Mouse (Mus musculus) embryonic facial prominence, embryonic 15.5 days (tissue): ENCODE data around the gene Olfr648. TPM values are rescaled to one million over a fixed set of nuclear protein-coding genes. Genes with fewer than 3 reads are reported as not detected.

Experiments
- ATAC-seq: fragments of 200-750 bp; cut with Nextera tagmentation; 2 replicates; pipeline ENCODE4 v1.8.0; 2017; ENCODE audit warnings: low read depth, moderate TSS enrichment; ENCODE audit not compliant: insufficient number of reproducible peaks, low FRiP score, low TSS enrichment
- H3K27ac ChIP-seq: fragments of 300-500 bp; sonication (generic); replicated peaks from 2 replicates; pipeline ENCODE4 v1.5.1; 2015; ENCODE audit warnings: mild to moderate bottlenecking, inconsistent platforms
- H3K27me3 ChIP-seq: fragments of 300-500 bp; sonication (generic); 2 replicates; pipeline ENCODE4 v1.6.1; 2015; ENCODE audit warnings: inconsistent platforms
- H3K36me3 ChIP-seq: fragments of 300-500 bp; sonication (generic); 2 replicates; pipeline ENCODE4 v1.6.1; 2015; ENCODE audit warnings: mild to moderate bottlenecking, inconsistent platforms
- H3K4me1 ChIP-seq: fragments of 300-500 bp; sonication (generic); 2 replicates; pipeline ENCODE4 v1.6.1; 2015; ENCODE audit warnings: inconsistent platforms
- H3K4me2 ChIP-seq: fragments of 300-500 bp; sonication (generic); replicated peaks from 2 replicates; pipeline ENCODE4 v1.6.1; 2015; ENCODE audit warnings: mild to moderate bottlenecking, inconsistent platforms
- H3K4me3 ChIP-seq: fragments of 300-500 bp; sonication (generic); replicated peaks from 2 replicates; pipeline ENCODE4 v1.5.1; 2015; ENCODE audit warnings: mild to moderate bottlenecking, inconsistent platforms
- H3K9ac ChIP-seq: fragments of 300-500 bp; sonication (generic); 2 replicates; pipeline ENCODE4 v1.6.1; 2015; ENCODE audit warnings: inconsistent platforms
- H3K9me3 ChIP-seq: fragments of 300-500 bp; sonication (generic); replicated peaks from 2 replicates; pipeline ENCODE4 v1.6.1; 2016; ENCODE audit warnings: inconsistent platforms
- WGBS: fragments of 180-500 bp; shearing (Covaris S2); methylation state at CpG from one replicate; pipeline ENCODE4 v1.1.7; 2015; 5-methylcytosine and 5-hydroxymethylcytosine counted together
- polyA plus RNA-seq: library from polyadenylated mRNA; unstranded; fragments of >200 nt; fragmentation: Nextera tagmentation; extraction: Ambion mirVana; gene quantifications from 2 replicates; pipeline ENCODE4 v1.2.1, GENCODE M21; 2015

Gene Olfr648
- polyA plus RNA-seq, 1 experiment from 2014 or later, result 0.27 TPM

DNA sequence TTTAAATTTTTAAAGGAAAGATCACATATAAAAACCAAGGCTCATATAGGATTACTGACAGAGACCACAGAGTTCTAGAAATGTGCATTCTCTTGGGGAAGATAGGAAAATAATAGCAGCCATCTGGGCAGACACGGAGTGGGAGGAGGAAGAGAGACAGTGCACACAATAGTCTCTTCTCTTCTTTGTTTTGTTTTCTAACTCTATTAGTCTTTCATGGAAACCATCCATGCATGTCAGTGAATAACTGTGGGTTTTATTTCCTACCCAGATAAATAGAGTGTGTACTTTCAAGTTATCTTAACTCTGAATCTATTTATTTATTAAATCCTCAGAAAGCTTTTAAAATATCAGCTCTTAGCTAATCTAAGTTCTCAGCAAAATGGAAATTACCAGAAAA lies 8.1 kb downstream of the Olfr648 start:
- Histone ChIP-seq H3K27ac (no peak overlapping the region), H3K4me1 (no peaks in the 10 kb centered on the region), H3K27me3 (no peaks in the 10 kb centered on the region), H3K4me2 (no peak overlapping the region), H3K36me3 (no peaks in the 10 kb centered on the region), H3K4me3 (no peak overlapping the region), H3K9me3 (no peaks in the 10 kb centered on the region), H3K9ac (no peak overlapping the region)
- ATAC-seq, result no peak
- 44% methylated on average over 1 of the region's 1 CpGs for WGBS

DNA sequence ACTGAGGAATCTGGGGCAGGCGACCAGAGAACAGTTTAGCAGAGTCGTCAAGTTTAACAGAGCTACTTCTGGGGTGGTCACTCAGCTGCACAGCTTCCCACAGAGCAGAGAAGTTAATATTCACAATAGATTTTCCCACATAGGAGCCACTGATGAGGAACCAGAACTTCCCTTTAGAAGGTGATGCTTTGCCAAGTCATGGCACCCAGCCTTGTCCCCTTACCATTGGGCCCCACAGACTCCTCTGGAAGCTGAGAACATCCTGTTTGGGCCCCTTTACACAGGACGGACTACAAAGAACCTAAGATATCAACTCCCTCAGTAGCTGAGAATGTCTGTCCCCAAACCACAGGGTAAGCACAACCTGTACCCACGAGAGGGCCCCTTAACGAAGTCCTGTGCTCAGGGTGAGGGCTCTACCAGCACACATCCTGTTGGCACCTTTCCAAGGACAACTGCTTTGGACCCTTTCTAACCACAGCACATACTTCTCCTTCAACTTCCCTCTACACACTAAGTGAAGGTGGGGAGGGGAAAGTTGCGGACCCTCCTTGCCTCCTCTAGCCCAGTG lies 13.5 kb downstream of the Olfr648 start:
- no peak overlapping the region for H3K27ac ChIP-seq
- no peaks in the 10 kb centered on the region for H3K36me3 ChIP-seq
- H3K27me3 ChIP-seq, result no peaks in the 10 kb centered on the region
- no peak overlapping the region for H3K4me3 ChIP-seq
- ATAC-seq, result no peak
- no peak overlapping the region for H3K4me2 ChIP-seq
- 58% methylated on average over 6 of the region's 6 CpGs for WGBS
- no peak overlapping the region for H3K9ac ChIP-seq
- H3K9me3 ChIP-seq, result no peaks in the 10 kb centered on the region
- H3K4me1 ChIP-seq, result no peaks in the 10 kb centered on the region

DNA sequence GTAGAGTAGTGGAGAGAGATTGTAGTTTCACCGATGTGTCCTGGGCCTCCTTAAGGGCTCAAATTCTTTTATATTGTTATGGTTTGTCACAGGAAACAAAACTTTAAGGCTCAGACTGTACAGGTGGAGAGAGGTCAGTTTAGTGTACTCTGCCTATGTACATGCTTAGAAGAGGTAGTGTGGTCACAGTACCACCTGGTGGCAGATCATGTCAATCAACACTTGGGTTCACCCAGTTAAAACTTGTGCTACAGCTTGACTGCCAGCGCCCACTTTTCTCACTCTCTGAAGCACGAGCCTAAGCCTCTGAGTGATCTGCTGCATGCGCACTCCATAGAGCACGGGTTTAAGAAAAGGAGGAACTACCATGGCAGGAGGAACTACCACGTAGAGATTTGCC lies 16.1 kb downstream of the Olfr648 start:
- ATAC-seq, result no peak
- no peaks in the 10 kb centered on the region for H3K4me1 ChIP-seq
- H3K9me3 ChIP-seq, result no peaks in the 10 kb centered on the region
- H3K27me3 ChIP-seq, result no peaks in the 10 kb centered on the region
- no peak overlapping the region for H3K27ac ChIP-seq
- 82% methylated on average over 6 of the region's 6 CpGs for WGBS
- no peak overlapping the region for H3K4me2 ChIP-seq
- H3K9ac ChIP-seq, result no peak overlapping the region
- no peaks in the 10 kb centered on the region for H3K36me3 ChIP-seq
- no peak overlapping the region for H3K4me3 ChIP-seq

DNA sequence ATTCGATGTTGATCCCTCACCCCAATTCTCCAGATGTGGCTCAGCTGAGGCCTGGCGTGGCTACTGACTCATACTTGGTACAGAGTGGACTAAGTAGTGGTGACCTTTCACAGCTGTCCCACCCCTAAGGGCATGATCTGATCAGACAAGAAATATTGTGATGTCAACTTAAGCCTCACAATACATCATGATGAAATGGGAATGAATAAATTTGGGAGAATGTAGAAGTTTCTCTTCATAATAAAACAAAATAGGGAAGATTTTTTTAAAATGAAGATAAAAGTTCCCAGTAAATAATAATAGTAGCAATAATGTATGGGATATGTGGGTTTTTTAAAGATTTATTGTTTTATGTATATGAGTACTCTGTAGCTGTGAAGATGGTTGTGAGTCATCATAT lies 32.7 kb downstream of the Olfr648 start, which contains the start of gene Ubqlnl:
Gene Ubqlnl (minus strand): TSS at position 101 of the 400 bp plus-strand sequence.
- H3K9ac ChIP-seq, result no peak within 1 kb of the TSS
- no peaks in the 10 kb centered on the region for H3K4me1 ChIP-seq
- no peak within 1 kb of the TSS for H3K4me3 ChIP-seq
- 76% methylated on average over 2 of the region's 2 CpGs for WGBS
- ATAC-seq, result no peak
- no peaks in the 10 kb centered on the region for H3K27me3 ChIP-seq
- no peak within 1 kb of the TSS for H3K27ac ChIP-seq
- no peak within 1 kb of the TSS for H3K4me2 ChIP-seq
- no peaks in the 10 kb centered on the region for H3K36me3 ChIP-seq
- H3K9me3 ChIP-seq, result no peaks in the 10 kb centered on the region

DNA sequence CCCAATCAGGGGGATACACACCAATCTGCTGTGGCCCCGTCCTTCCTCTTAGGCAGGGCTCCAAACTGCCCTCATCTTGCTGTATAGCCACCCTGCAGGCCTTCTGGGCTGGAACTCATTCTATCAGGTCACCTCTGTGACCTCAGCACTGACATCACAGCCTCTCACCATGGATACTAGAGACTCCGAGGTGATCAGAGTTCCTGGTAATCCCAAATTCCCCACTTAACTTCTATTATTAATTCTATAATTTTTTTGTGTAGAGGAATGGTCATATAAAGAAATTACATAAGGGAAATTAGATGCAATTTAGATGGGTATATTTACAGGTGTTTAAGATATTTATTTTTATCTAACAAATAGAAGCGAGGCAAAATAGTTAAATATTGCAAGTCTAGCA lies 40.0 kb downstream of the Olfr648 start, which contains the start of gene Ubqln3:
Gene Ubqln3 (minus strand): TSS at position 101 of the 400 bp plus-strand sequence.
- no peak within 1 kb of the TSS for H3K27ac ChIP-seq
- no peak within 1 kb of the TSS for H3K4me2 ChIP-seq
- WGBS, result 72% methylated on average over 3 of the region's 3 CpGs
- no peaks in the 10 kb centered on the region for H3K36me3 ChIP-seq
- H3K4me1 ChIP-seq, result no peaks in the 10 kb centered on the region
- H3K27me3 ChIP-seq, result no peaks in the 10 kb centered on the region
- H3K9me3 ChIP-seq, result no peaks in the 10 kb centered on the region
- H3K9ac ChIP-seq, result no peak within 1 kb of the TSS
- H3K4me3 ChIP-seq, result no peak within 1 kb of the TSS
- no peak for ATAC-seq

DNA sequence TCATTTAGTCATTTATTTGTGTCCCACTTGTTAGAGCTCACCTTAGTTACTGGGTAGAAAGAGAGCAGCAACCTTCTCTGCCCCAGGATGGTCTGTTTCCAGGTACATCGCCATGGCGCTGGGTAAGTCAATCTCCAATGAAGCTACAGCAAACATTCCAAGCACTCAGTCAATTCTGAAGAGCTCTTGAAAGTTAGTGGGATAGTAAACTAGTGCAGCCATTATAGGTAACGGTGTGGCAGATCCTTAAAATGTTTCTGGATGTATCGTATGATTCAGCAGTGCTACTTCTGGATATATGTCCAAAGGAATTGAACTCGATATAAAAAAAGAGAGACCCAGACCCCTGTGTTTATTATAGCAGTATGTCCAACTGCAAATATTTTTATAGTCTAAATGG lies 45.9 kb downstream of the Olfr648 start, which contains the start of gene Olfr643:
Gene Olfr643 (minus strand): TSS at position 101 of the 400 bp plus-strand sequence.
- Histone ChIP-seq H3K4me2 (no peak within 1 kb of the TSS), H3K27ac (no peak within 1 kb of the TSS), H3K9me3 (no peaks in the 10 kb centered on the region), H3K4me3 (no peak within 1 kb of the TSS), H3K4me1 (no peaks in the 10 kb centered on the region), H3K27me3 (no peaks in the 10 kb centered on the region), H3K36me3 (no peaks in the 10 kb centered on the region), H3K9ac (no peak within 1 kb of the TSS)
- 85% methylated on average over 5 of the region's 5 CpGs for WGBS
- ATAC-seq, result no peak

DNA sequence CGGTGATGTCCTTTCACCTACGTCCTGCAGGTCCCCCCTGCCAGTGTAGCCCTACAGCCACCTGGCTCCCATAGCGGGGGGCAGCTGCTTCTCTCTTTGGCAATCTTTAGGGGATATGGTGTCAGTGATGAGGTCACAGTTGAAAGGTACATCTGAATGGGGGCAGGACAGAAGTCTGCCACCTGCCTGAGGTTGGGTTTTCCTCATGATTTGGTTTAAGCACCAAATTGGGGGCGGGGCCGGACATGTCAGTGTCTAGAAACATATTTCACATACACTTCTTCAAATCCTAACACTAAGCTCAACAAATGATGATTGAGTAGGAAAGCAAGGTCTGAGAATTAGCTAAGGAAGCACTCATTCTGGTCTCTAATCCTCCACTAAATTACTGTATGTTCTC lies 53.5 kb downstream of the Olfr648 start, which contains the start of gene Ubqln5:
Gene Ubqln5 (minus strand): TSS at position 101 of the 400 bp plus-strand sequence.
- ATAC-seq, result no peak
- no peaks in the 10 kb centered on the region for H3K9me3 ChIP-seq
- H3K27ac ChIP-seq, result no peak within 1 kb of the TSS
- no peaks in the 10 kb centered on the region for H3K27me3 ChIP-seq
- H3K4me1 ChIP-seq, result no peaks in the 10 kb centered on the region
- no peak within 1 kb of the TSS for H3K4me2 ChIP-seq
- 87% methylated on average over 5 of the region's 5 CpGs for WGBS
- H3K9ac ChIP-seq, result no peak within 1 kb of the TSS
- H3K36me3 ChIP-seq, result no peaks in the 10 kb centered on the region
- H3K4me3 ChIP-seq, result no peak within 1 kb of the TSS

Other genes with a start within 250 kb of the Olfr648 start
- gene Olfr632, start 249.0 kb downstream of the Olfr648 start, polyA plus RNA-seq, result not detected in 2 replicates
- gene Olfr633, start 239.0 kb downstream of the Olfr648 start, polyA plus RNA-seq, result not detected in 2 replicates
- 0.07 TPM in 2 replicates for gene Olfr635, start 212.2 kb downstream of the Olfr648 start, polyA plus RNA-seq
- gene Olfr638, start 184.6 kb downstream of the Olfr648 start, polyA plus RNA-seq, result not detected in 2 replicates
- 0.05 TPM in 2 replicates for gene Olfr639, start 166.1 kb downstream of the Olfr648 start, polyA plus RNA-seq
- 0.45 and 0.84 TPM in 2 replicates for gene Olfr640, start 157.8 kb downstream of the Olfr648 start, polyA plus RNA-seq
- 0.12 and 0.23 TPM in 2 replicates for gene Olfr641, start 147.9 kb downstream of the Olfr648 start, polyA plus RNA-seq
- gene Olfr642, start 130.7 kb downstream of the Olfr648 start, polyA plus RNA-seq, result 0.08 TPM in 1 of 2 replicates, not detected in the other
- 0.03 and 0.12 TPM in 2 replicates for gene 4930516K23Rik, start 121.9 kb downstream of the Olfr648 start, polyA plus RNA-seq
- gene Olfr644, start 111.5 kb downstream of the Olfr648 start, polyA plus RNA-seq, result 0.13 and 0.32 TPM in 2 replicates
- gene Olfr645, start 97.9 kb downstream of the Olfr648 start, polyA plus RNA-seq, result 0.04 and 0.24 TPM in 2 replicates
- 0.22 TPM in 1 of 2 replicates, not detected in the other for gene Olfr646, start 78.5 kb downstream of the Olfr648 start, polyA plus RNA-seq
- gene Ubqln5, start 53.6 kb downstream of the Olfr648 start, polyA plus RNA-seq, result not detected in 2 replicates
- gene Olfr643, start 46.0 kb downstream of the Olfr648 start, polyA plus RNA-seq, result not detected in 2 replicates
- 0.22 and 0.37 TPM in 2 replicates for gene Ubqln3, start 40.1 kb downstream of the Olfr648 start, polyA plus RNA-seq
- gene Ubqlnl, start 32.8 kb downstream of the Olfr648 start, polyA plus RNA-seq, result 0.12 and 0.49 TPM in 2 replicates
- gene Olfm5, start 18.6 kb downstream of the Olfr648 start, polyA plus RNA-seq, result 20.1 and 24.2 TPM in 2 replicates
- gene Olfr649, start 12.6 kb upstream of the Olfr648 start, polyA plus RNA-seq, result not detected in 2 replicates
- 0.54 and 0.59 TPM in 2 replicates for gene Trim6, start 35.4 kb upstream of the Olfr648 start, polyA plus RNA-seq
- gene Trim34a, start 61.1 kb upstream of the Olfr648 start, polyA plus RNA-seq, result 1.8 and 2.0 TPM in 2 replicates
- 0.40 and 0.41 TPM in 2 replicates for gene Trim5, start 104.7 kb upstream of the Olfr648 start, polyA plus RNA-seq
- gene Trim12a, start 132.1 kb upstream of the Olfr648 start, polyA plus RNA-seq, result 7.3 and 8.0 TPM in 2 replicates
- gene Trim34b, start 146.1 kb upstream of the Olfr648 start, polyA plus RNA-seq, result 0.16 TPM in 1 of 2 replicates, not detected in the other
- 2.4 and 2.6 TPM in 2 replicates for gene Trim12c, start 170.0 kb upstream of the Olfr648 start, polyA plus RNA-seq
- 0.13 and 0.16 TPM in 2 replicates for gene Trim30b, start 186.5 kb upstream of the Olfr648 start, polyA plus RNA-seq
- gene Trim30c, start 217.4 kb upstream of the Olfr648 start, polyA plus RNA-seq, result 0.22 and 0.28 TPM in 2 replicates